Mouse (Mus musculus): ENCODE measurements around the gene Apbb1. TPM values are rescaled to one million over a fixed set of nuclear protein-coding genes. Genes with fewer than 3 reads are reported as not detected.

Apbb1 gene
- polyA plus RNA-seq, 1 experiment from 2014 or later = 63.4 TPM

DNA sequence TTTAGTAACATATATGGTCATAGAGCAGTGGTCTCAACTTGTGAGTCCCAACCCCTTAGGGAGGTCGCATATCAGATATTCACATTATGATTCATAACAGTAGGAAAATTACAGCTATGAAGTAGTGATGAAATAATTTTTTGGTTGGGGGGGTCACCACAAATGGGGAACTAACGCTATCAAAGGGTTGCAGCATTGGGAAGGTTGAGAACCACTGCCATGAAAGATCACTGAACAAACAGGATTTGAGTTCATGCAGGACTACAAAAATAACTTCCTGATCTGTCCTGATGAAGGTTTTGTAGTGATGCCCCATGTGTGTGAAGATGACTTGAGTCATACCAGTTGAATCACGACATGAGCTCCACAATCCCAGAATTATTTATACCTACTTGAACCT is 27.0 kb upstream of the Apbb1 start:
- H3K27me3 ChIP-seq = no peaks in the 10 kb centered on the region
- no peaks in the 10 kb centered on the region for H3K4me1 ChIP-seq
- H3K4me2 ChIP-seq (replicated peaks) = no peak overlapping the region
- no peak overlapping the region for H3K9ac ChIP-seq
- no peak for ATAC-seq (ENCODE audit: insufficient number of reproducible peaks, low FRiP score, low TSS enrichment, low read depth)
- H3K4me3 ChIP-seq (replicated peaks) = no peak overlapping the region
- 88% methylated on average over 3 of the region's 3 CpGs for WGBS
- no peaks in the 10 kb centered on the region for H3K9me3 ChIP-seq (replicated peaks)
- H3K36me3 ChIP-seq = peaks cover 41% of the 10 kb centered on the region
- no peak overlapping the region for H3K27ac ChIP-seq (replicated peaks)

- H3K4me2 ChIP-seq (replicated peaks) = no peak overlapping the region
- WGBS = 31% methylated on average over 9 of the region's 9 CpGs
- peak; percentile 47; the same call in 1 of the 2 replicates for ATAC-seq (ENCODE audit: insufficient number of reproducible peaks, low FRiP score, low TSS enrichment, low read depth)
- no peak overlapping the region for H3K27ac ChIP-seq (replicated peaks)
- H3K36me3 ChIP-seq = no peaks in the 10 kb centered on the region
- H3K9me3 ChIP-seq (replicated peaks) = no peaks in the 10 kb centered on the region
- no peaks in the 10 kb centered on the region for H3K4me1 ChIP-seq
- H3K4me3 ChIP-seq (replicated peaks) = no peak overlapping the region
- no peaks in the 10 kb centered on the region for H3K27me3 ChIP-seq
- H3K9ac ChIP-seq = no peak overlapping the region
These were observed 21.6 kb upstream of the Apbb1 start for GRCm38 (mm10) chr7:105602860-105603623.

- Histone ChIP-seq H3K27ac (replicated peaks) (no peak overlapping the region), H3K36me3 (no peaks in the 10 kb centered on the region), H3K4me3 (replicated peaks) (no peak overlapping the region), H3K9me3 (replicated peaks) (no peaks in the 10 kb centered on the region), H3K4me1 (no peaks in the 10 kb centered on the region), H3K27me3 (no peaks in the 10 kb centered on the region), H3K9ac (no peak overlapping the region), H3K4me2 (replicated peaks) (no peak overlapping the region)
- no peak for ATAC-seq (ENCODE audit: insufficient number of reproducible peaks, low FRiP score, low TSS enrichment, low read depth)
- 30% methylated on average over 7 of the region's 7 CpGs for WGBS
These were observed 8.6 kb upstream of the Apbb1 start for GRCm38 (mm10) chr7:105590097-105590496.

DNA sequence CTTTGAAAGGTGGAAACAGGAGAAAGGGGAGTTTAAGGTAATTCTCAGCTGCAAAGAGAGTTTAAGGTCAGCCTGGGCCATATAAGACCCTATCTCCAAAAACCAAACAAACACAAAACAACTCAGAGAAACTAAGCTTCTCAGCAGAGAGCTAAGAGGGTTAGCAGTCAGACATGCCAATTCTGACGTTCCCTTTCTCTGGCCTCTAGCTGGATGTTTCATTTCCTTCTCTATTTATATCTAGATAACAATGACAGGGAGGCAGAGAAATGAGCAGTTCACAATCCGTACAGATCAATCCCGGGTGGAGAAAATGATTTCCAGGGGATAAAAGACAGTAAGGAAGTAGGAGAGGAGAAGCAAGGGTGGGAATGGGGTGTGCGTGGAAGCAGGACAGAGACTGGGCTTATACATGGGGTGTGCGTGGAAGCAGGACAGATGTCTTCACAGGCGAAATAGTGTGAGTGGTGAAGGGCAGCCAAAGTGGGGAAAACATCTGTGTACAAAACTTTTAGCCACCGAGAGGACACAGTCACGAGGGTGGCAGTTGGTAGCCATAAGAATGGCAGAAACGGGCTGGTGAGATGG is 7.0 kb upstream of the Apbb1 start:
- no peak overlapping the region for H3K4me3 ChIP-seq (replicated peaks)
- no peaks in the 10 kb centered on the region for H3K27me3 ChIP-seq
- H3K36me3 ChIP-seq = no peaks in the 10 kb centered on the region
- WGBS = 58% methylated on average over 9 of the region's 9 CpGs
- no peaks in the 10 kb centered on the region for H3K4me1 ChIP-seq
- no peak overlapping the region for H3K4me2 ChIP-seq (replicated peaks)
- no peak overlapping the region for H3K9ac ChIP-seq
- H3K27ac ChIP-seq (replicated peaks) = no peak overlapping the region
- H3K9me3 ChIP-seq (replicated peaks) = no peaks in the 10 kb centered on the region
- no peak for ATAC-seq (ENCODE audit: insufficient number of reproducible peaks, low FRiP score, low TSS enrichment, low read depth)

DNA sequence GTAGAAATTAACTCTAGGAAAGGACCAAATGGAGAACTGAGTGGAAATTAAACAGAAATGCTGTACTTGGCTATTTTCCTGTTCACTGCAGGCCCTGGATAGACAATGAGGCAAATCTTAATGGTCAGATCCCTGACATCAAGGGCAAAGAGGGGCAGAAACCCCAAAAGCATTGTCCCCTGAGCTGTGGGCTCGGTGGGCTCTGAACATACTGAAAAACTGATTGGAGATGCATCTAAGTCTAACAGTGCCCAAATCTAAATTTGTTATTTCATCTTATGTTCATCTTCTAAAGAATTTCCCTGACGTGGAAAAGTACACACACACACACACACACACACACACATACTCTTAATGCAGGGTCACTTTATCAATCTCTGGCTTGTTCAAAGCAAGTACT is 506 bp upstream of the Apbb1 start:
- Histone ChIP-seq H3K27me3 (no peaks in the 10 kb centered on the region), H3K4me3 (replicated peaks) (peak overlapping the region; percentile 68), H3K4me1 (peaks cover 24% of the 10 kb centered on the region), H3K36me3 (no peaks in the 10 kb centered on the region), H3K4me2 (replicated peaks) (peak overlapping the region; percentile 80), H3K9me3 (replicated peaks) (no peaks in the 10 kb centered on the region), H3K9ac (no peak overlapping the region), H3K27ac (replicated peaks) (no peak overlapping the region)
- ATAC-seq (ENCODE audit: insufficient number of reproducible peaks, low FRiP score, low TSS enrichment, low read depth) = no peak
- WGBS = 71% methylated on average over 2 of the region's 2 CpGs

- H3K36me3 ChIP-seq = no peaks in the 10 kb centered on the region
- peak overlapping the region; percentile 78 for H3K27ac ChIP-seq (replicated peaks)
- ATAC-seq (ENCODE audit: insufficient number of reproducible peaks, low FRiP score, low TSS enrichment, low read depth) = 0 out of 2 replicates have a peak, but pooled peaks have one; percentile 16
- H3K9ac ChIP-seq = peak overlapping the region; percentile 63
- 0% methylated on average over 15 of the region's 22 CpGs for WGBS
- peak overlapping the region; percentile 80 for H3K4me2 ChIP-seq (replicated peaks)
- H3K4me3 ChIP-seq (replicated peaks) = peak overlapping the region; percentile 68
- H3K9me3 ChIP-seq (replicated peaks) = no peaks in the 10 kb centered on the region
- H3K4me1 ChIP-seq = peaks cover 27% of the 10 kb centered on the region
- H3K27me3 ChIP-seq = no peaks in the 10 kb centered on the region
These were observed 795 bp downstream of the Apbb1 start for GRCm38 (mm10) chr7:105580627-105581089.

- no peak for ATAC-seq (ENCODE audit: insufficient number of reproducible peaks, low FRiP score, low TSS enrichment, low read depth)
- Histone ChIP-seq H3K4me3 (replicated peaks) (no peak overlapping the region), H3K36me3 (peaks cover 7% of the 10 kb centered on the region), H3K27ac (replicated peaks) (no peak overlapping the region), H3K27me3 (no peaks in the 10 kb centered on the region), H3K4me1 (peaks cover 27% of the 10 kb centered on the region), H3K9ac (no peak overlapping the region), H3K9me3 (replicated peaks) (no peaks in the 10 kb centered on the region), H3K4me2 (replicated peaks) (no peak overlapping the region)
- 70% methylated on average over 2 of the region's 2 CpGs for WGBS
These were observed 3.0 kb downstream of the Apbb1 start for GRCm38 (mm10) chr7:105578481-105578880.

DNA sequence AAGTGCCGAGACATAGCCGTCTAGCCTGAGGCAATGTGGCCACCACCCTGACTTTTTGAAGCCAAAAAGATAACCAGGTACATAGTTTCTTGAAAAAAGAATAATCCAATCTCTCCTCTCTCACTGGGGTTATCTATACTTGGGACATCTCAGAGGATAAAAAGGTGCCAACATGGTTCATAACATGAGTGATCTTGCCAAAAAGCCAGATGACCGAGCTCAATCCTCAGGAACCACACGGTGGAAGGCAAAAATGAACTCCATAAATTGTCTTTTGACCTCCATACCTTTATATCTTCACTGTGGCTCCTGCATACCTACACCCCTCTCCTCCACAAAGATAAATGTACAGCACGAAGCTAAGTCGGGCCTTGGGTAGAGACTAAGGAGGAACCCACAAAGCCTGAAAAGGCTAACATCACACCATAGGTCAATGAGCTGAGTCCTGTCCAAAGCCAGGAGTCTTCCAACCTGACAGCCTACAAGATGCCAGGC is 4.0 kb downstream of the Apbb1 start:
- Histone ChIP-seq H3K36me3 (peaks cover 18% of the 10 kb centered on the region), H3K4me1 (peaks cover 27% of the 10 kb centered on the region), H3K9me3 (replicated peaks) (no peaks in the 10 kb centered on the region), H3K27me3 (no peaks in the 10 kb centered on the region), H3K27ac (replicated peaks) (no peak overlapping the region), H3K4me2 (replicated peaks) (no peak overlapping the region), H3K4me3 (replicated peaks) (no peak overlapping the region), H3K9ac (no peak overlapping the region)
- ATAC-seq (ENCODE audit: insufficient number of reproducible peaks, low FRiP score, low TSS enrichment, low read depth) = no peak
- WGBS = 92% methylated on average over 6 of the region's 6 CpGs

DNA sequence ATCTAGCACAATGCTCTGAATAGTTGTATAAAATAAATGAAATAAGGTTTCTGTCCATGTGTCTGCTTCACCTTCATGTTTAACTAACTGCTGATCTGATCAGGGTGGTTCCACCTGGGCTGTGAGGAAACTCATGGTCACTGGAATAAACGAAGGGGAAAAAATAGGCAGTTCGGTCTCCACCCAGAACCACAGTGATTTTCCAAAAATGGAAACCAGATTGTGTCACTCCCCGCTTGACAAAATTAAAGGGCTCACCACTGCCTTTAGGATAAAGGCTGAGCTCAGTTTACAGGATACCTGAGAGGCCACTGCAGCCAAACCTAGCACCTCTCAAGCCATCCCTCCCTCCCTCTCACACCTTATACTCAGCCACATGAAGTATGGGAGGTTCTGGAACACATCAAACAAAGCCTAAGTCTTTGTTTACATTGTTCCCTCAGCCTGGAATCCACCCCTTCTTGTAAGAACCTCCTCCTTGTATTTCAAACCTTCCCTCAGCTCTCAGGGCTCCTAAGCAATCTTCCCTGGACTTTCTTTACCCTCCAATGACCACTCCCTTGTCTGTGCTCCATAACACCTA is 5.2 kb downstream of the Apbb1 start:
- Histone ChIP-seq H3K9ac (no peak overlapping the region), H3K36me3 (peaks cover 19% of the 10 kb centered on the region), H3K4me2 (replicated peaks) (no peak overlapping the region), H3K4me1 (peaks cover 20% of the 10 kb centered on the region), H3K4me3 (replicated peaks) (no peak overlapping the region), H3K27me3 (no peaks in the 10 kb centered on the region), H3K27ac (replicated peaks) (no peak overlapping the region), H3K9me3 (replicated peaks) (no peaks in the 10 kb centered on the region)
- ATAC-seq (ENCODE audit: insufficient number of reproducible peaks, low FRiP score, low TSS enrichment, low read depth) = no peak
- 20% methylated on average over 3 of the region's 3 CpGs for WGBS

DNA sequence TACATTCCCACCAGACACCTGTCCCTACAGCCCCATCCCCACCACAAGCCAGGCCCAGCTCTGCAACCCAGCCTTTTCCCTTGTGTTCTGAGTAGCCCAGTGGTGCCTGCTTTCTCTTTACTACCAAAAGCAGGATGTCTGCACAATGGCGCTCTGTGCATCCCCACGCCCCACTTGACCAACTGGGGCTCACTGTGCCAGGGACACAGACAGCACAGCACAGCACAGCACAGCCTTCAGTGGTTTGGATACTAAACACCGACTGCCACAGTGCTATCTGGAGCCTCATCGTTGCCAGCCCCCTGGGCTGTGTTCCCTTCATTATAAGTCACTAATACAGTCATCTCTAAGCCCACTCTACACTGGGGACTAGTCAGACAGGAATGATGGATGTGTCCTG is 6.9 kb downstream of the Apbb1 start:
- H3K27ac ChIP-seq (replicated peaks) = no peak overlapping the region
- WGBS = 88% methylated on average over 4 of the region's 4 CpGs
- H3K9ac ChIP-seq = no peak overlapping the region

DNA sequence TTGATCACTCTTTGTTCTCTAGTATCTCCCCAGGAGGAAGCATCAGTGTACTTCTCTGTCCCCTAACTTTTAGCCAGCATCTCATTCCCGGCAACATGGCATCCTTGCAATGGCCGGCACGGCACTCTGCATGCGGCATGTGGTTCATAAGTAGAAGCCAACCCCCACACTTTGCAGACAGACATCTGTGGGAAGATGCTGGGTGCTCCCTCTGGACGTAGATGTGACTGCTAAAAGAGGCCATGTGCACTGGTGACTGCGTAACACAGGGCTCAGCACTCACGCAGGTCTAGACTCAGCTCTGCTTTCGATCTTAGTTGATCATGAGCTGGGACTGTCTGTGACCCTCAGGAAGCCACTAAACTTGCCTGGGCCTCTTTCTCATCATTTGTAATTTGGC is 8.5 kb downstream of the Apbb1 start:
- Histone ChIP-seq H3K36me3 (peaks cover 19% of the 10 kb centered on the region), H3K4me1 (peaks cover 26% of the 10 kb centered on the region), H3K4me2 (replicated peaks) (no peak overlapping the region), H3K9me3 (replicated peaks) (no peaks in the 10 kb centered on the region), H3K4me3 (replicated peaks) (no peak overlapping the region), H3K9ac (no peak overlapping the region), H3K27me3 (no peaks in the 10 kb centered on the region), H3K27ac (replicated peaks) (no peak overlapping the region)
- WGBS = 91% methylated on average over 8 of the region's 8 CpGs
- ATAC-seq (ENCODE audit: insufficient number of reproducible peaks, low FRiP score, low TSS enrichment, low read depth) = no peak

More for the DNA sequence above, 6.9 kb downstream of the Apbb1 start:
- Histone ChIP-seq H3K27me3 (no peaks in the 10 kb centered on the region), H3K36me3 (peaks cover 19% of the 10 kb centered on the region), H3K9me3 (replicated peaks) (no peaks in the 10 kb centered on the region), H3K4me2 (replicated peaks) (no peak overlapping the region), H3K4me1 (peaks cover 21% of the 10 kb centered on the region), H3K4me3 (replicated peaks) (no peak overlapping the region)
- no peak for ATAC-seq (ENCODE audit: insufficient number of reproducible peaks, low FRiP score, low TSS enrichment, low read depth)
